Mouse (Mus musculus) G1E (cell line): ENCODE measurements at regions not wholly inside any gene's neighbourhood (a gene's known extent, or its start where the extent isn't known, plus 50 kb on each side); places are given as distances from the start of the nearest gene placed in this dataset.

Experiments used
- ATAC-seq: 2 replicates; pipeline ENCODE4 v1.8.0; 2016; ENCODE audit warnings: mild to moderate bottlenecking; ENCODE audit not compliant: insufficient number of reproducible peaks, poor library complexity, low FRiP score, severe bottlenecking; ENCODE audit errors: extremely low read depth
- DNase-seq: peaks from one replicate; pipeline ENCODE4 v3.0.0; 2012; ENCODE audit warnings: low spot score
- H3K27me3 ChIP-seq: 2 replicates; pipeline ENCODE4 v1.6.1; 2012; ENCODE audit warnings: mild to moderate bottlenecking, low read length, inconsistent platforms; ENCODE audit not compliant: insufficient read depth
- H3K36me3 ChIP-seq: replicated peaks from 2 replicates; pipeline ENCODE3; 2012; ENCODE audit warnings: mild to moderate bottlenecking, inconsistent platforms
- H3K4me1 ChIP-seq: 2 replicates; pipeline ENCODE4 v1.6.1; 2012; ENCODE audit warnings: low read depth, low read length, inconsistent platforms, mixed read lengths; ENCODE audit not compliant: insufficient read depth
- H3K4me3 ChIP-seq: 2 replicates; pipeline ENCODE4 v1.5.1; 2012; ENCODE audit warnings: low read depth, mild to moderate bottlenecking, inconsistent platforms, low read length, moderate library complexity, mixed read lengths
- H3K9me3 ChIP-seq: replicated peaks from 2 replicates; pipeline ENCODE4 v1.6.1; 2012; ENCODE audit warnings: inconsistent platforms
- CTCF ChIP-seq: IDR thresholded peaks from 2 replicates; pipeline ENCODE4 v1.5.1; 2012; ENCODE audit warnings: low read depth, low read length, inconsistent platforms, mixed read lengths
- GATA1 ChIP-seq: IDR thresholded peaks from 2 replicates; pipeline ENCODE4 v1.6.1; 2012; ENCODE audit warnings: borderline replicate concordance, low read length, inconsistent platforms, mixed read lengths
- GATA2 ChIP-seq: IDR thresholded peaks from 2 replicates; pipeline ENCODE4 v1.6.1; 2012; ENCODE audit warnings: low read depth, low read length, inconsistent platforms, borderline replicate concordance
- POLR2AphosphoS5 ChIP-seq: IDR thresholded peaks from 2 replicates; pipeline ENCODE4 v1.6.1; 2012; ENCODE audit warnings: low read depth, low read length, inconsistent platforms; ENCODE audit not compliant: insufficient replicate concordance
- TAL1 ChIP-seq: conservative IDR thresholded peaks from 2 replicates; pipeline ENCODE4 v1.6.1; 2012; ENCODE audit warnings: low read depth, low read length, inconsistent platforms, mixed read lengths

- TF ChIP-seq CTCF (no peak), POLR2AphosphoS5 (no peak), GATA1 (no peak), TAL1 (no peak), GATA2 (no peak)
- ATAC-seq (no peak), DNase-seq (no peak)
- no peaks in the 10 kb centered on the region for H3K36me3 ChIP-seq
- no peak overlapping the region for H3K4me3 ChIP-seq
- H3K9me3 ChIP-seq: peaks cover 57% of the 10 kb centered on the region
- H3K27me3 ChIP-seq: no peaks in the 10 kb centered on the region
- no peaks in the 10 kb centered on the region for H3K4me1 ChIP-seq
These were observed 341.5 kb downstream of the Nkx6-1 start for GRCm38 (mm10) chr5:101323041-101323950.

- no peaks in the 10 kb centered on the region for H3K27me3 ChIP-seq
- peaks cover 57% of the 10 kb centered on the region for H3K9me3 ChIP-seq
- no peaks in the 10 kb centered on the region for H3K36me3 ChIP-seq
- ATAC-seq (no peak), DNase-seq (no peak)
- no peak overlapping the region for H3K4me3 ChIP-seq
- TF ChIP-seq GATA1 (no peak), GATA2 (no peak), CTCF (no peak)
- H3K4me1 ChIP-seq: no peaks in the 10 kb centered on the region
These were observed 364.8 kb downstream of the Nkx6-1 start for GRCm38 (mm10) chr5:101299986-101300385.

- ATAC-seq (no peak), DNase-seq (no peak)
- no peaks in the 10 kb centered on the region for H3K27me3 ChIP-seq
- H3K36me3 ChIP-seq: no peaks in the 10 kb centered on the region
- no peak overlapping the region for H3K4me3 ChIP-seq
- H3K4me1 ChIP-seq: no peaks in the 10 kb centered on the region
- TF ChIP-seq POLR2AphosphoS5 (no peak), CTCF (no peak), GATA1 (no peak), GATA2 (no peak), TAL1 (no peak)
- H3K9me3 ChIP-seq: peaks cover 63% of the 10 kb centered on the region
These were observed 366.4 kb downstream of the Nkx6-1 start for GRCm38 (mm10) chr5:101298411-101298810.

DNA sequence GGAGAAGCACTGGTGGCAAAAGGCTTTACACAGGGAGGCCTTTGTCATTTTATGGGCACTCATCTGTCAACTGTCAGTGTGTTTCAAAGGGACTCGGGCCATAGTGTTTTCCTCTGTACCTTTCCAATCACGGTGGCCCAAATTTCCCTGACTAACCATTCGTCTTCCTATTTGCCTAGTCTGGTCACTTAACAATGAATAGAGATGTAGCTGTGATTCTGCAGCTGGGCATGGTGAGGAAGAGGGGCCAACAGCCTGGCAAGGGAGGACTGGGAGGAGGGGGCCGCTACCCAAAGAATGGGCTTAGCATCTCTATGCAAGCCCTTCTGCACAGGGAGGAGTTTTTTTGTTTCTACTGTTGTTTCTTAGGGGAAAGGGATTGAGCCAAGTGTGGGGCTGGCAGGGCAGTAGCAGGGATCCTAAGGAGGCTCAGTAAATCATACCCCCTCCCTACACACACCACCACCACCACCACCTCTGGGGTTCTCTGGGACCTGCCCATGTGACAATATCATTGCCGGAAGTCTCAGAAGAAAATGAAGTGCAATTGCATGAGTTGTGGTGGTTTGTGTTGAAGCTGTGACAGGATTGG is 367.2 kb downstream of the Nkx6-1 start:
- peaks cover 63% of the 10 kb centered on the region for H3K9me3 ChIP-seq

GRCm38 (mm10) chr5:101295941-101296340 is 368.9 kb downstream of the Nkx6-1 start:
- DNase-seq (no peak), ATAC-seq (no peak)
- H3K9me3 ChIP-seq: peaks cover 64% of the 10 kb centered on the region
- no peaks in the 10 kb centered on the region for H3K36me3 ChIP-seq
- no peak overlapping the region for H3K4me3 ChIP-seq
- H3K4me1 ChIP-seq: no peaks in the 10 kb centered on the region
- TF ChIP-seq POLR2AphosphoS5: no peak
- TF ChIP-seq GATA2: no peak
- TF ChIP-seq TAL1: no peak
- no peak for TF ChIP-seq CTCF
- no peak for TF ChIP-seq GATA1
- no peaks in the 10 kb centered on the region for H3K27me3 ChIP-seq

More for the DNA sequence above, 367.2 kb downstream of the Nkx6-1 start:
- DNase-seq: no peak
- H3K4me3 ChIP-seq: no peak overlapping the region
- H3K27me3 ChIP-seq: no peaks in the 10 kb centered on the region
- H3K4me1 ChIP-seq: no peaks in the 10 kb centered on the region
- H3K36me3 ChIP-seq: no peaks in the 10 kb centered on the region
- no peak for TF ChIP-seq POLR2AphosphoS5
- no peak for TF ChIP-seq GATA2
- no peak for TF ChIP-seq TAL1
- no peak for TF ChIP-seq GATA1
- TF ChIP-seq CTCF: no peak
- ATAC-seq: no peak

GRCm38 (mm10) chr5:101294031-101294430 is 370.8 kb downstream of the Nkx6-1 start:
- DNase-seq: no peak
- peaks cover 56% of the 10 kb centered on the region for H3K9me3 ChIP-seq
- no peak for TF ChIP-seq CTCF
- no peak for ATAC-seq
- no peaks in the 10 kb centered on the region for H3K4me1 ChIP-seq
- no peaks in the 10 kb centered on the region for H3K36me3 ChIP-seq
- no peak overlapping the region for H3K4me3 ChIP-seq
- H3K27me3 ChIP-seq: no peaks in the 10 kb centered on the region
